Mouse (Mus musculus) adrenal gland, adult 8-10 months (tissue): ENCODE results near the gene Fgr. TPM values are rescaled to one million over a fixed set of nuclear protein-coding genes. Genes with fewer than 3 reads are reported as not detected.

Experiments used
- total RNA-seq, 4 experiments: library from RNA; stranded (reverse); gene quantifications; 2 replicates each; pipeline ENCODE4 v1.2.4; 2022

Fgr gene
- total RNA-seq, 4 experiments from 2014 or later = 0.42 to 0.92 (median 0.64) TPM

Other genes with a start within 250 kb of the Fgr start
- gene Xkr8, start 241.5 kb upstream of the Fgr start, total RNA-seq = 1 to 10 TPM; 5.9 to 7.3 (median 6.6) TPM
- gene Smpdl3b, start 216.8 kb upstream of the Fgr start, total RNA-seq = 1 to 10 TPM; 1.4 to 5.1 (median 3.1) TPM
- gene Rpa2, start 205.8 kb upstream of the Fgr start, total RNA-seq = 10 to 100 TPM; 11.4 to 17.0 (median 12.4) TPM
- 1 to 10 TPM; 2.1 to 5.9 (median 3.2) TPM for gene Themis2, start 177.7 kb upstream of the Fgr start, total RNA-seq
- 10 to 100 TPM; 41.0 to 49.9 (median 44.3) TPM for gene Ppp1r8, start 130.9 kb upstream of the Fgr start, total RNA-seq
- gene Stx12, start 89.6 kb upstream of the Fgr start, total RNA-seq = 10 to 100 TPM; 57.9 to 65.2 (median 60.1) TPM
- gene Fam76a, start 51.5 kb upstream of the Fgr start, total RNA-seq = 10 to 100 TPM; 30.0 to 55.3 (median 45.3) TPM
- 100 to 1,000 TPM in 1 of 4 experiments, 10 to 100 TPM in 3; 72.0 to 109 (median 82.9) TPM for gene Ahdc1, start 37.2 kb downstream of the Fgr start, total RNA-seq
- gene Wasf2, start 156.4 kb downstream of the Fgr start, total RNA-seq = 100 to 1,000 TPM; 105 to 158 (median 133) TPM
- 1 to 10 TPM in 2 of 4 experiments, under 1 TPM in 2; 0.86 to 1.8 (median 1.4) TPM for gene Cd164l2, start 238.0 kb downstream of the Fgr start, total RNA-seq
- gene Gpr3, start 238.4 kb downstream of the Fgr start, total RNA-seq = under 1 TPM in 1 of 4 experiments, not detected in 3; 0.66 TPM